Mouse (Mus musculus): ENCODE measurements around the gene Sorcs1. TPM values are rescaled to one million over a fixed set of nuclear protein-coding genes. Genes with fewer than 3 reads are reported as not detected.

Gene Sorcs1
- polyA plus RNA-seq, 1 experiment from 2014 or later = 0.20 TPM

DNA sequence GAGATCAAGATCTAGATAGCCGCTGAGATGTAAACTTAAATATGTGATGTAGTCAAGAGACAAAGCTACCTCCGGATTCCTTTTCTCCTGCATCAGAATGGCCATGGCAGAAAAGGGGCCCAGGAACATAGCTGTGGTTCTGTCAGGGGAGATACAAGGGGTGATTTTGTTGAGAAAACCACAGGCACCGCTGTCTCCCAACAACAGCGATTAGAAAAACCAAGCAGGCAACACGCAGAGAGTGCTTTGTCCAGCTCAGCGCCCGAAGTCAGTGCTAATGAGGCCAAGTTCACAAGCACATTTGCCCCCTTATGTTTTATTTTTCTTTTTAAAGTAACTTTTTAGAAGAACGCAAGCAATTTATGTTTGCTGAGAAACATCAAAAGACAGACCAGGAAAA is 10.9 kb downstream of the Sorcs1 start:
- no peaks in the 10 kb centered on the region for H3K36me3 ChIP-seq (replicated peaks; ENCODE audit: insufficient read depth, low read length)
- ATAC-seq = no peak
- TF ChIP-seq EP300 (IDR thresholded peaks at IDR 0.05; ENCODE audit: low read depth) (no peak), CTCF (IDR thresholded peaks at IDR 0.05; ENCODE audit: low read depth) (no peak)
- H3K4me2 ChIP-seq (ENCODE audit: low read depth, low read length) = no peak overlapping the region
- no peaks in the 10 kb centered on the region for H3K9me3 ChIP-seq (ENCODE audit: low read length)
- no peak overlapping the region for H3K4me3 ChIP-seq (ENCODE audit: low read depth, low read length)
- H3K27ac ChIP-seq (ENCODE audit: low read depth) = no peak overlapping the region
- no peak overlapping the region for H3K9ac ChIP-seq (replicated peaks)
- no peaks in the 10 kb centered on the region for H3K27me3 ChIP-seq (ENCODE audit: insufficient read depth, low read length)
- no peak for DNase-seq
- H3K4me1 ChIP-seq (ENCODE audit: insufficient read depth) = no peaks in the 10 kb centered on the region
- 71% methylated on average over 8 of the region's 8 CpGs for WGBS (ENCODE audit: insufficient replicate concordance)

DNA sequence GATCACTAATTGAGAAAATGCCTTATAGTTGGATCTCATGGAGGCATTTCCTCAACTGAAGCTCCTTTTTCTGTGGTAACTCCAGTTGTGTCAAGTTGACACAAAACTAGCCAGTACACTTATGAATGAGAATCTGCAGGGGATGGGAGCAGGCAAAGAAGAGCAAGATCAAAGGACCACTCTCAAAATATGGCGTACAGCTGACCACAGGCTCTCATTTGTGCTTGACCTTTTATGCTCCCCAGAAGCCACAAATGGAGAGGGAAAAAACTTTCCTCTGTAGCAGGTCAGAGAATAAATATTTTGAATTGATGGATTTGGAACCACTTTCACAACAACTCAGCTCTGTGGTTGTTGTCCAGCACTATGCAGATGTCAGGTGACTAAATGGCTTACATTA is 14.1 kb downstream of the Sorcs1 start:
- Histone ChIP-seq H3K27me3 (ENCODE audit: insufficient read depth, low read length) (no peaks in the 10 kb centered on the region), H3K27ac (ENCODE audit: low read depth) (no peak overlapping the region), H3K9me3 (ENCODE audit: low read length) (no peaks in the 10 kb centered on the region), H3K4me3 (ENCODE audit: low read depth, low read length) (no peak overlapping the region), H3K9ac (replicated peaks) (no peak overlapping the region), H3K4me1 (ENCODE audit: insufficient read depth) (no peaks in the 10 kb centered on the region), H3K4me2 (ENCODE audit: low read depth, low read length) (no peak overlapping the region), H3K36me3 (replicated peaks; ENCODE audit: insufficient read depth, low read length) (no peaks in the 10 kb centered on the region)
- WGBS (ENCODE audit: insufficient replicate concordance) = 46% methylated on average over 1 of the region's 1 CpGs
- no peak for DNase-seq
- no peak for TF ChIP-seq CTCF (IDR thresholded peaks at IDR 0.05; ENCODE audit: low read depth)
- TF ChIP-seq EP300 (IDR thresholded peaks at IDR 0.05; ENCODE audit: low read depth) = no peak
- no peak for ATAC-seq

DNA sequence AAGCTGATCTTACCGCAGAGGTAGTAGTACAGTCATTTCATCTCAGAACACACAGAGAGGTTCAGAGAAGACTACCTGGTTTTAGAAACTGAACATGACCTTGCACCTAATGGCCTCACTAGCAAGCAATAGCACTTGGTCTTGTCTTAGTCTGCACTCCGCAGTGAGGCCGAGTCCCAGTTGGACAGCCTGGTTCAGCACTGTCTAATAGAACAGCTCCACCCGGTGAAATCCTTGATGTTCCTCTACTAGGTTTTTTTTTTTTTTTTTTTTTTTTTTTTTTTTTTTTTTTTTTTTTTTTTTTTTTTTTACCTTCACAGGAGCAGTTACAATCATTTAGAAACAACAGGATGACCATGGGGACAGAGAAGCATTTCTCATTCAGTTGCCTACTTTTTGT is 19.3 kb downstream of the Sorcs1 start:
- TF ChIP-seq EP300 (IDR thresholded peaks at IDR 0.05; ENCODE audit: low read depth) (no peak), CTCF (IDR thresholded peaks at IDR 0.05; ENCODE audit: low read depth) (no peak)
- H3K9ac ChIP-seq (replicated peaks) = no peak overlapping the region
- ATAC-seq (no peak), DNase-seq (no peak)
- H3K27me3 ChIP-seq (ENCODE audit: insufficient read depth, low read length) = no peaks in the 10 kb centered on the region
- H3K27ac ChIP-seq (ENCODE audit: low read depth) = no peak overlapping the region
- H3K4me3 ChIP-seq (ENCODE audit: low read depth, low read length) = no peak overlapping the region
- 69% methylated on average over 4 of the region's 4 CpGs for WGBS (ENCODE audit: insufficient replicate concordance)
- no peaks in the 10 kb centered on the region for H3K9me3 ChIP-seq (ENCODE audit: low read length)
- H3K36me3 ChIP-seq (replicated peaks; ENCODE audit: insufficient read depth, low read length) = no peaks in the 10 kb centered on the region
- no peaks in the 10 kb centered on the region for H3K4me1 ChIP-seq (ENCODE audit: insufficient read depth)
- no peak overlapping the region for H3K4me2 ChIP-seq (ENCODE audit: low read depth, low read length)

DNA sequence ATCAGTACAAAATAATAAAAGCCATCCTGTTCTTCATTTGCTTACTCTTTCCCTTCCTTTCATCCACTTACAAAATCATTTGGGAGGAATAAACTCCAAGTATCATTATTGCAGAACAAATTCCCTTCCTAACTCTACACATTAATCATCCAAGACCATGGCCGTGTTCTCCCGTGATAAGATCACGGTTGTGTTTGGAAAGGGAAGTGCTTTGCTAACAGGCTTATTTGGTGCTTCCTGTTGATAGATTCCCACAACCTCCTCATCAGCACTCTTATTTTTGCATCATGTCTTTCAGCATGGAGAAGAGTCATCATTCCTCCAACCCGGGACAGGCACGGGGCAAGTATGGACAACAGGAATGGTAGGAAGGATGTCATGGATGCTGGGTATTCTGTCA is 25.7 kb downstream of the Sorcs1 start:
- Histone ChIP-seq H3K4me3 (ENCODE audit: low read depth, low read length) (no peak overlapping the region), H3K27me3 (ENCODE audit: insufficient read depth, low read length) (no peaks in the 10 kb centered on the region), H3K9ac (replicated peaks) (no peak overlapping the region), H3K4me1 (ENCODE audit: insufficient read depth) (no peaks in the 10 kb centered on the region), H3K36me3 (replicated peaks; ENCODE audit: insufficient read depth, low read length) (no peaks in the 10 kb centered on the region), H3K27ac (ENCODE audit: low read depth) (no peak overlapping the region), H3K9me3 (ENCODE audit: low read length) (no peaks in the 10 kb centered on the region; the same call in 1 of the 2 replicates), H3K4me2 (ENCODE audit: low read depth, low read length) (no peak overlapping the region)
- ATAC-seq = no peak
- DNase-seq = no peak
- no peak for TF ChIP-seq CTCF (IDR thresholded peaks at IDR 0.05; ENCODE audit: low read depth)
- no peak for TF ChIP-seq EP300 (IDR thresholded peaks at IDR 0.05; ENCODE audit: low read depth)
- WGBS (ENCODE audit: insufficient replicate concordance) = 32% methylated on average over 5 of the region's 5 CpGs

DNA sequence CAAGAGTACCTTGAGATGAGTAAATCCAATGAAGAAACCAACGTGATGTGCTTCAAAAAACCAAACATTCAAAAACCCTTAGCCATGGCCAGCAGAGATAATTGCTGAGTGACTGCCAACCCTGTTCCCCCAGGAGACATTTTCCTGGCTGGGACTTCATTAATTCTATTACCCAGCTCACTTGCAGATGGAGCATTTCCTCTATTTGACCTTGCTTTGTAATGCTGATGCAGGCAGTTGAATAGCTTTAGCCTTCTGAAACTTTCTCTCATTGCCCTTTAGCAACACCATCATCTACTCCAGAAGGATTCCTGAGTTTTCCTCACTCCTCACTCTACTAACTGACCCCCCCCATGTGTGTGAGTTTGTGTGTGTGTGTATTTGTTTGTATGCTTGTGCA is 34.6 kb downstream of the Sorcs1 start:
- TF ChIP-seq EP300 (IDR thresholded peaks at IDR 0.05; ENCODE audit: low read depth) (no peak), CTCF (IDR thresholded peaks at IDR 0.05; ENCODE audit: low read depth) (no peak)
- H3K4me1 ChIP-seq (ENCODE audit: insufficient read depth) = no peaks in the 10 kb centered on the region
- WGBS (ENCODE audit: insufficient replicate concordance) = 53% methylated on average over 1 of the region's 1 CpGs
- H3K9me3 ChIP-seq (ENCODE audit: low read length) = no peaks in the 10 kb centered on the region
- no peaks in the 10 kb centered on the region for H3K27me3 ChIP-seq (ENCODE audit: insufficient read depth, low read length)
- no peak overlapping the region for H3K4me3 ChIP-seq (ENCODE audit: low read depth, low read length)
- no peak overlapping the region for H3K9ac ChIP-seq (replicated peaks)
- H3K27ac ChIP-seq (ENCODE audit: low read depth) = no peak overlapping the region
- ATAC-seq (no peak), DNase-seq (no peak)
- H3K36me3 ChIP-seq (replicated peaks; ENCODE audit: insufficient read depth, low read length) = no peaks in the 10 kb centered on the region
- no peak overlapping the region for H3K4me2 ChIP-seq (ENCODE audit: low read depth, low read length)

DNA sequence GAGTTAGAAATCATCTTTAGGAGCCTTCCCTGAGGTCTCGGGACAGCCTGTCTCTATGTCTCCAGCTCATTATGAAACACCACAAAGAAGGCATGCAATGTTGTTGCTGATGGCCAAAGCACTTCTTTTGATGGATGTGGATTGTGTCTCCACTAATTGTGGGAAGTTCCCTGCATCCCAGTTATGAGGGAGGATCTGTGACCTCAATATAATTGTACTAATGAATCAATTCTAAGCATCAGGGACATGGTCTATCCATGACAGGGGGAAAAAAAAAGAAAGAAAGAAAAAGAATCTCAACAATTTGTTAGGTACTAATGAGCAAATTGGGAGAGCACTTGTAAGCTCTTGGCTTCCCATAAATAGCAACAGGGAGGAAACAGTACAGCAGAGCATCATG is 36.3 kb downstream of the Sorcs1 start:
- H3K9me3 ChIP-seq (ENCODE audit: low read length) = no peaks in the 10 kb centered on the region
- H3K9ac ChIP-seq (replicated peaks) = no peak overlapping the region
- H3K4me1 ChIP-seq (ENCODE audit: insufficient read depth) = no peaks in the 10 kb centered on the region
- H3K4me2 ChIP-seq (ENCODE audit: low read depth, low read length) = no peak overlapping the region
- no peaks in the 10 kb centered on the region for H3K27me3 ChIP-seq (ENCODE audit: insufficient read depth, low read length)
- H3K4me3 ChIP-seq (ENCODE audit: low read depth, low read length) = no peak overlapping the region
- 67% methylated on average over 1 of the region's 1 CpGs for WGBS (ENCODE audit: insufficient replicate concordance)
- ATAC-seq (no peak), DNase-seq (no peak)
- no peak for TF ChIP-seq EP300 (IDR thresholded peaks at IDR 0.05; ENCODE audit: low read depth)
- TF ChIP-seq CTCF (IDR thresholded peaks at IDR 0.05; ENCODE audit: low read depth) = no peak
- H3K27ac ChIP-seq (ENCODE audit: low read depth) = no peak overlapping the region
- no peaks in the 10 kb centered on the region for H3K36me3 ChIP-seq (replicated peaks; ENCODE audit: insufficient read depth, low read length)

All from liver, postnatal 0 days (tissue).